Mouse (Mus musculus) lung, postnatal 0 days (tissue): ENCODE measurements around the gene Phospho1.

ENCODE experiments used
- CTCF ChIP-seq: IDR thresholded peaks from 2 replicates; pipeline ENCODE4 v1.5.1; 2016; ENCODE audit warnings: antibody characterized with exemption, mild to moderate bottlenecking
- EP300 ChIP-seq: IDR thresholded peaks from 2 replicates; pipeline ENCODE4 v1.6.1; 2016; ENCODE audit warnings: antibody characterized with exemption, mild to moderate bottlenecking, control low read depth

- TF ChIP-seq CTCF (no peak), EP300 (no peak)
These were observed 18.7 kb downstream of the Phospho1 start for GRCm38 (mm10) chr11:95842953-95843352.
